Mouse (Mus musculus): ENCODE measurements around the gene Sbpl. TPM values are rescaled to one million over a fixed set of nuclear protein-coding genes. Genes with fewer than 3 reads are reported as not detected.
"Not testable (repeated sequence)": the region's sequence is repeated elsewhere in the genome, so short reads cannot be mapped to it uniquely, and the experiment has no call there.

The Sbpl gene
- polyA plus RNA-seq, 1 experiment from 2014 or later = not detected

- no peaks in the 10 kb centered on the region for H3K36me3 ChIP-seq
- H3K4me1 ChIP-seq = peaks cover 10% of the 10 kb centered on the region
- 42% methylated on average over 4 of the region's 4 CpGs for WGBS
- H3K27ac ChIP-seq = no peak overlapping the region
- no peak overlapping the region for H3K4me2 ChIP-seq
- H3K9ac ChIP-seq = no peak overlapping the region
- H3K27me3 ChIP-seq = 0 out of 2 replicates have a peak, but pooled peaks cover 3% of the 10 kb centered on the region
- no peak overlapping the region for H3K4me3 ChIP-seq (replicated peaks)
- no peak for ATAC-seq (replicated peaks; ENCODE audit: low FRiP score)
- no peaks in the 10 kb centered on the region for H3K9me3 ChIP-seq (replicated peaks)
Measured at GRCm38 (mm10) chr17:23982912-23983311, 27.8 kb upstream of the Sbpl start.

- H3K36me3 ChIP-seq = no peaks in the 10 kb centered on the region
- H3K9ac ChIP-seq = no peak within 1 kb of the TSS
- H3K4me3 ChIP-seq (replicated peaks) = no peak within 1 kb of the TSS
- no peak for ATAC-seq (replicated peaks; ENCODE audit: low FRiP score)
- 61% methylated on average over 10 of the region's 10 CpGs for WGBS
- H3K9me3 ChIP-seq (replicated peaks) = no peaks in the 10 kb centered on the region
- 0 out of 2 replicates have a peak within 1 kb of the TSS, but pooled peaks have one; percentile 32 for H3K27ac ChIP-seq
- H3K27me3 ChIP-seq = 0 out of 2 replicates have a peak, but pooled peaks cover 2% of the 10 kb centered on the region
- H3K4me2 ChIP-seq = no peak within 1 kb of the TSS
- peaks cover 10% of the 10 kb centered on the region for H3K4me1 ChIP-seq
Measured at GRCm38 (mm10) chr17:23980297-23980909, 25.3 kb upstream of the Sbpl start, which contains the start of gene Prss30. Gene Prss30, minus strand, starts transcription at chr17:23980566.

GRCm38 (mm10) chr17:23979471-23979870, 24.4 kb upstream of the Sbpl start:
- Histone ChIP-seq H3K4me3 (replicated peaks) (no peak overlapping the region), H3K27ac (no peak overlapping the region), H3K4me2 (no peak overlapping the region), H3K9me3 (replicated peaks) (no peaks in the 10 kb centered on the region), H3K36me3 (no peaks in the 10 kb centered on the region), H3K9ac (no peak overlapping the region), H3K4me1 (peaks cover 10% of the 10 kb centered on the region), H3K27me3 (no peaks in the 10 kb centered on the region)
- WGBS = 44% methylated on average over 3 of the region's 3 CpGs
- ATAC-seq (replicated peaks; ENCODE audit: low FRiP score) = no peak

DNA sequence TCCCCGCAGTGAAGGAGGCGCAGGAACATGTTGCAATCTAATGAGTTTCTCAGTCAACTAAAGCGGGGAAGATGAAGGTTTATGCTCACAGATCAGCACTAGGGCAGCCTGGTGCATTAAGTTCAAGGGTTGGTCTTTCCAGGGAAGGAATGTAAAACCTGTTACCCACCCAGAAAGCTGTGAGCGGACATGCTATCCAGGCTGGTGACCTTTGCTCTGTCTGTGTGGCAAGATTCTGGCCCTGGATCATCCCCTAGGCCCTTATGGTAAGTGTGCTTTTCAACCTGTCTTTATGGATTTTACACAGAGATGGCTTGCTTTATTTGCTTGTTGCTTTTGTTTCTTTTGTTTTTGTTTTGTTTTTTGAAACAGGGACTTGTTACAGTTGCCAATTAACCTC, 21.6 kb upstream of the Sbpl start:
- H3K27ac ChIP-seq = no peak overlapping the region
- no peaks in the 10 kb centered on the region for H3K36me3 ChIP-seq
- peaks cover 7% of the 10 kb centered on the region; the same call in 1 of the 2 replicates for H3K4me1 ChIP-seq
- 79% methylated on average over 4 of the region's 4 CpGs for WGBS
- no peak for ATAC-seq (replicated peaks; ENCODE audit: low FRiP score)
- no peaks in the 10 kb centered on the region for H3K9me3 ChIP-seq (replicated peaks)
- H3K27me3 ChIP-seq = no peaks in the 10 kb centered on the region
- no peak overlapping the region for H3K4me3 ChIP-seq (replicated peaks)
- H3K9ac ChIP-seq = no peak overlapping the region
- H3K4me2 ChIP-seq = no peak overlapping the region

GRCm38 (mm10) chr17:23971315-23971714, 16.2 kb upstream of the Sbpl start:
- WGBS = 84% methylated on average over 9 of the region's 9 CpGs
- no peak for ATAC-seq (replicated peaks; ENCODE audit: low FRiP score)
- Histone ChIP-seq H3K27ac (no peak overlapping the region), H3K36me3 (no peaks in the 10 kb centered on the region), H3K4me1 (no peaks in the 10 kb centered on the region), H3K4me2 (no peak overlapping the region), H3K9me3 (replicated peaks) (no peaks in the 10 kb centered on the region), H3K9ac (no peak overlapping the region), H3K27me3 (no peaks in the 10 kb centered on the region), H3K4me3 (replicated peaks) (no peak overlapping the region)

GRCm38 (mm10) chr17:23969231-23969630, 14.2 kb upstream of the Sbpl start:
- H3K36me3 ChIP-seq = no peaks in the 10 kb centered on the region
- H3K4me3 ChIP-seq (replicated peaks) = no peak overlapping the region
- 5% methylated on average over 1 of the region's 1 CpGs for WGBS
- H3K27ac ChIP-seq = no peak overlapping the region
- no peak for ATAC-seq (replicated peaks; ENCODE audit: low FRiP score)
- H3K4me2 ChIP-seq = no peak overlapping the region
- no peak overlapping the region for H3K9ac ChIP-seq
- H3K9me3 ChIP-seq (replicated peaks) = no peaks in the 10 kb centered on the region
- H3K4me1 ChIP-seq = no peaks in the 10 kb centered on the region
- no peaks in the 10 kb centered on the region for H3K27me3 ChIP-seq

- Histone ChIP-seq H3K27ac (no peak overlapping the region), H3K4me3 (replicated peaks) (no peak overlapping the region), H3K4me1 (no peaks in the 10 kb centered on the region), H3K27me3 (no peaks in the 10 kb centered on the region), H3K9me3 (replicated peaks) (no peaks in the 10 kb centered on the region), H3K4me2 (no peak overlapping the region), H3K9ac (no peak overlapping the region), H3K36me3 (no peaks in the 10 kb centered on the region)
- WGBS = 45% methylated on average over 2 of the region's 2 CpGs
- no peak for ATAC-seq (replicated peaks; ENCODE audit: low FRiP score)
Measured at GRCm38 (mm10) chr17:23968780-23969179, 13.7 kb upstream of the Sbpl start.

DNA sequence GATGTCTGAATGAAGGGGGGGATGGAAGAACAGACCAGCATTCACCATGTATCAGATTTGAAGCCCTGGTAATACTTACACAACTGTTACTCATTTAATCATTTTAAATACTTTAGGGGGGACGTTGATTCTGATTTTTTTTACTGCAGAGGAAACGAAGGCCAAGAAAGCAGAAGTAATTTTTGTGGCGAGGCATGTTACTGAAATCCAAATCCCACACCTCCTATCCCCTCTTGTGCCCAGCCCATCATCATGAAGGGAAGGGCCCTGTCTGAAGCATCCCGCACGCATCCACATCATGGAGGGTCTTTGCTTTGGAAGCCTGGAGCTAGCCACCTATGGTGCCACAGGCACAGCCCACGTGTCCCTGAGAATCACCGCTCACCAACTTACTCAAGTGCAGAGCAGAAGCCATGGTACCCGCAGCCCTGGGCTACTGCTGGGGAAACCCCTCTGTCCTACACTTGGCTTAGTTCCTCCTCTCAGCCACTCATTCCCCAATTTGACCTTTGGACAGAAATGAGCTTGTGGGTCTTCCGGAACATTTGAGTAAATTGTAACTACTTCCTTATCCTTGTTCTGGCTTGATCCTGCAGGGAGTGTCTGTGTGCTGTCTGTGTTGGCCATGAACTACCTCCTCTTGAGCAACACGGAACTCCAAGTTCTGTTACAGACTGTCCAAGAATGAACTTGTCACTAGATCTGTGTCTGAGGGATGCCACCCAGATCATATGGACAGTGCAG, 11.8 kb upstream of the Sbpl start:
- no peak for ATAC-seq (replicated peaks; ENCODE audit: low FRiP score)
- H3K9ac ChIP-seq = no peak overlapping the region
- no peaks in the 10 kb centered on the region for H3K4me1 ChIP-seq
- H3K27me3 ChIP-seq = no peaks in the 10 kb centered on the region
- no peak overlapping the region for H3K4me3 ChIP-seq (replicated peaks)
- no peak overlapping the region for H3K4me2 ChIP-seq
- H3K27ac ChIP-seq = no peak overlapping the region
- no peaks in the 10 kb centered on the region for H3K9me3 ChIP-seq (replicated peaks)
- no peaks in the 10 kb centered on the region for H3K36me3 ChIP-seq
- 87% methylated on average over 10 of the region's 10 CpGs for WGBS

DNA sequence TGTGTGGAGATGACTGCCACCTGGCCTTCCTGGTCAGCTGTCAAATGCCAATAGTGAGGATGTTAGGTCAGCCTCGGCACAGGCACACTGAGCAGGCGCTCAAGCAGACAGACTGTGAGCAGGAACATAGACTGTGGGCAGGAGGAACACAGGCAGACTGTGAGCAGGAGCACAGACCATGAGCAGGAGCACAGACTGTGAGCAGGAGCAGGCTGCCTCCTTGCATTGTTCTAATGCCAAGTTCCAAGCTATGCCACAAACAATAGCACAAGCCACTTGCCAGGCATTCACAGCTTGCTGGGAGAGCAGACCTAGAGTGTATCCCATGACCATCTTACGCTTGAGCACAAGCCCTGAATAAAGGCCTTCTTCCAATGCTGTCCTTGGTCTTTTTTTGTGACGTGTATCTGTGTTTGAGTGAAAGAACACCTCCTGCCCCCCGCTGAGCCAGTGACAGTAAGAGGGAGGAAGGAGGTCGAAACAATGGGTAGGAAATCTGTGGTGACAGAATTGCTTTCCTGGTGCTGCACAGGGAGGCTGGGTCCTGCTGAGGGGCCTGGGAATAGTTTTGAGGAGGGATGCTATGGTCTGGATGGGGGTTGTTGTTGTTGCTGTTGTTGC, 10.8 kb upstream of the Sbpl start:
- 56% methylated on average over 6 of the region's 6 CpGs for WGBS
- ATAC-seq (replicated peaks; ENCODE audit: low FRiP score) = no peak

GRCm38 (mm10) chr17:23961573-23962122, 6.6 kb upstream of the Sbpl start:
- Histone ChIP-seq H3K27ac (no peak overlapping the region), H3K4me2 (no peak overlapping the region), H3K4me1 (no peaks in the 10 kb centered on the region), H3K27me3 (no peaks in the 10 kb centered on the region), H3K4me3 (replicated peaks) (no peak overlapping the region), H3K9ac (no peak overlapping the region), H3K9me3 (replicated peaks) (no peaks in the 10 kb centered on the region), H3K36me3 (no peaks in the 10 kb centered on the region)
- WGBS = 66% methylated on average over 4 of the region's 4 CpGs
- no peak for ATAC-seq (replicated peaks; ENCODE audit: low FRiP score)

More for the DNA sequence above, 10.8 kb upstream of the Sbpl start:
- Histone ChIP-seq H3K4me2 (no peak overlapping the region), H3K36me3 (no peaks in the 10 kb centered on the region), H3K9ac (no peak overlapping the region), H3K27me3 (no peaks in the 10 kb centered on the region), H3K27ac (no peak overlapping the region), H3K9me3 (replicated peaks) (no peaks in the 10 kb centered on the region), H3K4me3 (replicated peaks) (no peak overlapping the region), H3K4me1 (no peaks in the 10 kb centered on the region)

- no peak overlapping the region for H3K9ac ChIP-seq
- H3K36me3 ChIP-seq = no peaks in the 10 kb centered on the region
- 41% methylated on average over 3 of the region's 3 CpGs for WGBS
- H3K4me1 ChIP-seq = no peaks in the 10 kb centered on the region
- ATAC-seq (replicated peaks; ENCODE audit: low FRiP score) = peak; percentile 94
- no peak overlapping the region for H3K4me2 ChIP-seq
- no peaks in the 10 kb centered on the region for H3K27me3 ChIP-seq
- no peaks in the 10 kb centered on the region for H3K9me3 ChIP-seq (replicated peaks)
- no peak overlapping the region for H3K27ac ChIP-seq
- H3K4me3 ChIP-seq (replicated peaks) = no peak overlapping the region
Measured at GRCm38 (mm10) chr17:23960084-23960738, 5.1 kb upstream of the Sbpl start.

GRCm38 (mm10) chr17:23950828-23951227, 4.2 kb downstream of the Sbpl start:
- H3K36me3 ChIP-seq; H3K27me3 ChIP-seq; H3K9ac ChIP-seq; H3K9me3 ChIP-seq (replicated peaks); ATAC-seq (replicated peaks; ENCODE audit: low FRiP score); H3K4me2 ChIP-seq; H3K4me1 ChIP-seq; H3K27ac ChIP-seq; H3K4me3 ChIP-seq (replicated peaks): not testable (repeated sequence)
- WGBS = 73% methylated on average over 4 of the region's 4 CpGs
